Mouse (Mus musculus) heart, embryonic 16.5 days (tissue): ENCODE results near the gene Xpa. TPM values are rescaled to one million over a fixed set of nuclear protein-coding genes. Genes with fewer than 3 reads are reported as not detected.

Source experiments
- ATAC-seq: fragments of 200-750 bp; cut with Nextera tagmentation; replicated peaks from 2 replicates; pipeline ENCODE4 v1.8.0; 2017; ENCODE audit warnings: moderate number of reproducible peaks; ENCODE audit not compliant: insufficient read depth, low FRiP score; ENCODE audit errors: extremely low read depth
- H3K27ac ChIP-seq: fragments of 300-500 bp; sonication (generic); 2 replicates; pipeline ENCODE4 v1.5.1; 2014; ENCODE audit warnings: mild to moderate bottlenecking, low read length, control low read depth, moderate library complexity
- H3K27me3 ChIP-seq: fragments of 300-500 bp; sonication (generic); 2 replicates; pipeline ENCODE4 v1.6.1; 2014; ENCODE audit warnings: low read length, mixed read lengths; ENCODE audit not compliant: control insufficient read depth, insufficient read depth
- H3K36me3 ChIP-seq: fragments of 300-500 bp; sonication (generic); 2 replicates; pipeline ENCODE4 v1.6.1; 2014; ENCODE audit not compliant: control insufficient read depth, insufficient read depth
- H3K4me1 ChIP-seq: fragments of 300-500 bp; sonication (generic); 2 replicates; pipeline ENCODE4 v1.6.1; 2014; ENCODE audit warnings: low read length, mixed read lengths; ENCODE audit not compliant: control insufficient read depth, insufficient read depth
- H3K4me2 ChIP-seq: fragments of 300-500 bp; sonication (generic); 2 replicates; pipeline ENCODE4 v1.6.1; 2014; ENCODE audit warnings: low read depth, mild to moderate bottlenecking, control low read depth, low read length
- H3K4me3 ChIP-seq: fragments of 300-500 bp; sonication (generic); 2 replicates; pipeline ENCODE4 v1.5.1; 2014; ENCODE audit warnings: mild to moderate bottlenecking, control low read depth, low read length
- H3K9ac ChIP-seq: fragments of 300-500 bp; sonication (generic); 2 replicates; pipeline ENCODE4 v1.6.1; 2014; ENCODE audit warnings: low read length, control low read depth
- H3K9me3 ChIP-seq: fragments of 300-500 bp; sonication (generic); replicated peaks from 2 replicates; pipeline ENCODE4 v1.6.1; 2016; ENCODE audit warnings: low read length; ENCODE audit not compliant: control insufficient read depth
- WGBS: fragments of 180-500 bp; shearing (Covaris S2); extraction: QIAGEN DNeasy Blood & Tissue Kit; methylation state at CpG from one replicate; pipeline ENCODE4 v1.1.7; 2014; 5-methylcytosine and 5-hydroxymethylcytosine counted together
- polyA plus RNA-seq: library from polyadenylated mRNA; unstranded; fragments of >200 nt; fragmentation: Nextera tagmentation; extraction: Ambion mirVana; gene quantifications from 2 replicates; pipeline ENCODE4 v1.2.1, GENCODE M21; 2015

Xpa gene
- polyA plus RNA-seq: 14.5 and 15.2 TPM in 2 replicates

DNA sequence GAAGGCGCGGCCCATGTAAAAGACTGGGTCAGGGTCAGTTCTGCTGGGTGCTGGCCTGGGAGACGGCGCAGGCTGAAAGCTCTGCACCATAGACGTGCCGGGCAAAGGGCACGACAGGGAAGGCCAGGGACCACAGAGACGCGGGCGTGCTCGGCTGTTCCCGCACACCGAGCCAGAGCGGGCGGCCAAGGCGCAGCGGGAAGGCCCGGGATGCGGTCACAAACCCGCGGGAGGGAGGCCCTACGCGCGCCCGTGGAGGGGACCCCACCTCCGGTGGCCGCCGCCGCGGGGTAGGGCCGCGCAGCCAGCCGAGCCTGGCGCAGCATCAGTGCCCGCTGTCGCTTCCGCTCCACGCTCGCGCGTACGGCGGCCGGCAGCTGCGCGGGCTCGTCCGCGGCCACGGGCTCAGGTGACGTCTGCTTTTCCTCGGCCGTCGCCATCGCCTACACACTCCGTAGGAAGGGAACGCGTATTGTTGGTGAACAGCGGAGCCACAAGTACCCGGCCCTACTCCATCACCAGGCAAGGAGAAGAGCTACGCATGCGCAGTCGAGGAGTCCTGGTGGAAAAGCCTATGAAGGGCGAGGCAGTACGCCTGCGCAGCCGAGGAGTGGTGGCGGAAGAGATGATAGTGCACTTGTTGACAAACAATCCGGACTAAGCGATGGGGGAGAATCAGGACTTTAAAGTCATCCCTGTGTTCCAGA lies at the start of gene Xpa:
TSS of gene Xpa (minus strand) at position 531 of the 707 bp plus-strand sequence.
- Histone ChIP-seq H3K4me3 (peak within 1 kb of the TSS; percentile 73), H3K9ac (peak within 1 kb of the TSS; percentile 83), H3K27me3 (peaks cover 12% of the 10 kb centered on the region), H3K4me2 (peak within 1 kb of the TSS; percentile 66), H3K36me3 (no peaks in the 10 kb centered on the region), H3K9me3 (no peaks in the 10 kb centered on the region), H3K4me1 (peaks cover 7% of the 10 kb centered on the region), H3K27ac (peak within 1 kb of the TSS; percentile 62)
- WGBS: under 1% methylated on average over 69 of the region's 70 CpGs
- peak; percentile 97 for ATAC-seq

DNA sequence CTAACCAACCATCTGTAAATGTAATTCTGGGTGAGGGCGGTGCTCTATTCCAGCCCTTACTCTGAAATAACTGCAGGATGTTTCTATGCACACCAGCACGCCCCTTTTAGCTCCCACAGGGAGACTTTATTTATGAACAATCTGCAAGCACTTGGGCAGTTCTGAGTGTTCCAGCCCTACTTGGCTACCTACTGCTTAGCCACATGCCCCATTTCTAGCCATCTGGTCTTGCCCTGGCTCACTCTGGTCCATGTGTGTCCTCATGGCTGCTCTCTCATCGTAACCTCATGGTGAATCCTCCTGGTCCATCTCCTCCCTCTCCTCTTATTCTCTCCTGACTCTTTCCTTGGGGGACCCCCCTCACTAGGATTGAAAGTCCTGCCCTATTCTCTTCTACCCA lies 39.8 kb upstream of the Xpa start:
- no peak overlapping the region for H3K9ac ChIP-seq
- no peaks in the 10 kb centered on the region for H3K4me1 ChIP-seq
- H3K27ac ChIP-seq: no peak overlapping the region
- H3K4me2 ChIP-seq: no peak overlapping the region
- no peak overlapping the region for H3K4me3 ChIP-seq
- H3K36me3 ChIP-seq: no peaks in the 10 kb centered on the region
- ATAC-seq: no peak
- WGBS: 78% methylated on average over 3 of the region's 3 CpGs
- no peaks in the 10 kb centered on the region for H3K9me3 ChIP-seq
- H3K27me3 ChIP-seq: no peaks in the 10 kb centered on the region

DNA sequence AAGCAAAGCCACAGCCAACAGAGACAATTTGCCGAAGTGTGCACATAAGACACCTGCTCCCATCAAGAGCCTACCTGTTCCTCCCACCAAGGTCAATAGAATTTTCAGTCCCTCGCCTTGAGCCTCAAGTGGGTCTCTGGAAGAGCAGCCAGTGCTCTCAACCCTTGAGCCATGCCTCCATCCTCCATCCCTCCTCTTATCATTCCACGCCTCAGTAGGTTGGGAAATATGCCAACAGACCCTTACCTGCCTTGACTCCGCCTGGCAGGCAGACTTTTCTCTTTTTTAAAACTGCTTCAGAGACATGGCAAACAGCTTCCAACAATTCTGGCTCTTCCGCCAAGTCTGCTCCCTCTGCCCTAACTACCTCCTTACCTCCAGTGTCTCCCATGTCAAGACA lies 38.6 kb upstream of the Xpa start:
- Histone ChIP-seq H3K4me2 (no peak overlapping the region), H3K9me3 (no peaks in the 10 kb centered on the region), H3K9ac (no peak overlapping the region), H3K36me3 (no peaks in the 10 kb centered on the region), H3K27ac (no peak overlapping the region), H3K27me3 (no peaks in the 10 kb centered on the region), H3K4me3 (no peak overlapping the region), H3K4me1 (no peaks in the 10 kb centered on the region)
- ATAC-seq: no peak
- WGBS: 81% methylated on average over 5 of the region's 5 CpGs

DNA sequence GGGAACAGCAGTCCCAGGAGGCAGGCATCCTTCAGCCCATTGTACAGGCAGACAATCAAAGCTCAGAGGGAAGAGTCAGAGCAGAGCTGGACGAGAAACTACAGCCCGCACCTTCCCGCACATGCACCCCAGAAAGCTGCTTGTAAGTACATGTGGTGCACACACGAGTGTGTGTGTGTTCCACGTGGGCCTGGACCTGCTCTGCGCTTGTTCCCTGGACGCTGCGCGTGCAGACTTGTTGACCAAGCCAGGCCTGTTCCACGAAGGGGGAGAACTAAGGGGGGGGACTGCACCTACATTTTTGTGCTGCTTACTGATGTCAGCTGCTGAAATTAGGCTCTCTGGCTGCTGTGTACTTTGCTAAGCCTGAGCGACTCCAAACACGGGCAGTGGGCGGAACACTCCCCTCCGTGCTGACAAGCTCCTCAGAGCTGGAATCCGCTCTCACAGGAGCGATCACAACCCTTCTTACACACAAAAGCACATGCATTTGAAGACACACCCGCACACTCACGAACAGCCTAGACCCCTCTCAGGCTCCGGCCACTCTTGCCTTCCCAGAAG lies 30.9 kb upstream of the Xpa start:
- Histone ChIP-seq H3K4me1 (peaks cover 3% of the 10 kb centered on the region; the same call in 1 of the 2 replicates), H3K36me3 (no peaks in the 10 kb centered on the region), H3K9ac (no peak overlapping the region), H3K27me3 (no peaks in the 10 kb centered on the region), H3K9me3 (no peaks in the 10 kb centered on the region), H3K27ac (no peak overlapping the region), H3K4me2 (peak overlapping the region; percentile 52), H3K4me3 (no peak overlapping the region)
- WGBS: 46% methylated on average over 19 of the region's 19 CpGs
- ATAC-seq: peak; percentile 75; the same call in 1 of the 2 replicates

DNA sequence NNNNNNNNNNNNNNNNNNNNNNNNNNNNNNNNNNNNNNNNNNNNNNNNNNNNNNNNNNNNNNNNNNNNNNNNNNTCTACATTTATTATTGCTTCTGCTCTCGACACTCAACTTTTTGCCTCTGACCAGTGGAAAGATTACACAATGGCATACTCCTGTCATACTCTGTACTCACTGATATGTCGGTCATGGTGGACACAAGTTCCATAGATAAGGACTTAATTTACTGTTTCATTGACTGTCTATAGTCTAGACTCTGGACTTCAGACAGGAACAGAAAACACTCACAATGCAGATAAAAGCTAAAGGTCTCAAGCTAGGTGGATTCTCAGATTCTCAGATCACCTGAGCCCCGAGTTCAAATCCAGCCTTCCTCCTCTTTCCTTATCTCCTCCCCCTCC lies 25.0 kb upstream of the Xpa start:
- Histone ChIP-seq H3K27ac (no peak overlapping the region), H3K4me1 (no peaks in the 10 kb centered on the region), H3K4me3 (no peak overlapping the region), H3K9me3 (no peaks in the 10 kb centered on the region), H3K4me2 (no peak overlapping the region), H3K27me3 (no peaks in the 10 kb centered on the region), H3K36me3 (no peaks in the 10 kb centered on the region), H3K9ac (no peak overlapping the region)
- 76% methylated on average over 3 of the region's 3 CpGs for WGBS
- no peak for ATAC-seq

DNA sequence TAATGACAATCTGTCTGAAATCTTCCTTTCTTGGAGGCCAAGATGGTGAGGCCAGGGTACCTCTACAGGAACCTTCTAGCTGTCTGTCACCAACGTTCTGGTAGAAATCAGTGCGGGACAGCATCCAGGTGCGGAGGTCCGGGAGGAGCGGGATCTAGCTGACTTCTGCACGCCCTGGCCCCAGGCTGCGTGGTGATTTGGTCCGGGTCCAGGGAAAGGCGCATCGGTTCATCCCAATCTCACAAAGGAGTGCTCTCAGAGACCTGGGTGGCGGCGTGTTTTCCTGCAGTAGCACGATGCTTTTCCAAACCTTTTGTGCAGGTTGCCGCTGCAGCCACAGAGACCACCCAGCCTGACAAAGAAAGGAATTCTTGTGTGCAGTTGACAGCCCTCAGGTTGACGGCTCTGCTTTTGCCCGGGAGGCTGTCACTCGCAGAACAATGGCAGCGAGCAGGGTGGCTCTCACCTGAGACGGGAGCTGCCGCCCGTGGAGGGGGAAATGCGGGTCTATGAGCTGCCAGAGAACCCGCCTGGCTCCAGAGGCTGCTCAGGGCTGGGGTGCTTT lies 6.5 kb upstream of the Xpa start:
- peak overlapping the region; percentile 32 for H3K4me3 ChIP-seq
- H3K4me1 ChIP-seq: no peaks in the 10 kb centered on the region
- H3K27me3 ChIP-seq: peaks cover 23% of the 10 kb centered on the region
- peaks cover 3% of the 10 kb centered on the region for H3K9me3 ChIP-seq
- no peak for ATAC-seq
- no peak overlapping the region for H3K27ac ChIP-seq
- WGBS: 9% methylated on average over 23 of the region's 23 CpGs
- H3K4me2 ChIP-seq: peak overlapping the region; percentile 61
- H3K36me3 ChIP-seq: no peaks in the 10 kb centered on the region
- peak overlapping the region; percentile 59 for H3K9ac ChIP-seq

DNA sequence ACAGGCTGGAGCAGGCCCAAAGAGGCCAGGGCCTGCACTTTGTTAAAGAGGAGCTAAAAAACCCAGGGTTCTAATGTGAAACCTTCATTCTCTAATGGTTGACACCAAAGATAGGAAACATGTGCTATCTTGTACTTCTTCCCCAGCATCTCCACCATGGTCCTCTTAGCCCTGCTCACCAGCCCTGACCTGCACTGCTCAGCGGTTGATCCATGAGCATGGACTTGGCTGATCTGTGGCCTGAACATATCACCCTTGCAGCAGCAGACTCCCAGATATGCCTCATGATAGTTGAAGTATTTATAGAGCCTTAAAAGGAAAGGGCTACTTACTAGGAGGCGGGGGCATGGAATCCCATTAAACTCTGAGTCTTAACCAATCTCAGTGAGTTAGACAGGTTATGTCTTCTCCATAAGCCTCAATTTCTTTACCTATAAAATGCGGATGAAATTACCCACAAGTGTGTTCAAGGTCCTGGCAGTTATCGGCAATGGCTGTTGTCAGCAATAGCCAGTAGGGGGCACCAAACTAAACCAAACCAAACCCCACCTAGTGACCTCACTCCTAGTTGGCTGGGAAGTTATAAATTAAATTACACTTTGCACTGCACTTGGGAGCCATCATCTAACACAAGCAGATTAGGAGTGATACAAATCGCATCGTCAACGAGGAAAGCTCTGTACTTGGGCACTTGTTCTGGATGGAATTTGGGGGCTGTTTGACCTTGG lies 5.9 kb upstream of the Xpa start:
- peak overlapping the region; percentile 32 for H3K4me3 ChIP-seq
- H3K4me1 ChIP-seq: no peaks in the 10 kb centered on the region
- H3K27me3 ChIP-seq: peaks cover 23% of the 10 kb centered on the region
- H3K9ac ChIP-seq: peak overlapping the region; percentile 59
- WGBS: 5% methylated on average over 7 of the region's 7 CpGs
- ATAC-seq: no peak
- peak overlapping the region; percentile 61 for H3K4me2 ChIP-seq
- no peaks in the 10 kb centered on the region for H3K36me3 ChIP-seq
- H3K27ac ChIP-seq: no peak overlapping the region
- H3K9me3 ChIP-seq: no peaks in the 10 kb centered on the region; the same call in none of the 2 replicates

DNA sequence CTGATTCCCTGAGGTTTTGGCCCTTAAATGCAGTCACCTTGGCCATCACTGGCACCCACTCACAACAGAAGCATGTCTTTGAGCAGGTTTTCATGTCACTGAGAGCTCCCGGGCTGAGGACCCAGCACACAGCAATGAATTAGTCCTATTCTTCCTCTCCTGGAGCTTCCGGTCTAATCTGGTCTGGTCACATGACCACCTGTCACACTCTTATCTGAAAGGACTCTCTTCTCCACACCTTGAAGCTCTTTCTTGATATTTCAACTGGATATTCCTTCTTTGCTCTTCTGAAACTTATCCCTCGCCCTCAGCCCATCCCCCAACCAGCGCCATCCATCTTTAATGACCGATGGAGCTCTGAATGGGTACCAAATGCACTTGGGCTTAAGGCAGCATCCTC lies 2.0 kb upstream of the Xpa start:
- no peaks in the 10 kb centered on the region for H3K9me3 ChIP-seq
- peaks cover 7% of the 10 kb centered on the region for H3K4me1 ChIP-seq
- H3K27me3 ChIP-seq: peaks cover 21% of the 10 kb centered on the region
- H3K4me2 ChIP-seq: no peak overlapping the region
- no peak overlapping the region for H3K9ac ChIP-seq
- no peak overlapping the region for H3K4me3 ChIP-seq
- no peak overlapping the region for H3K27ac ChIP-seq
- no peak for ATAC-seq
- WGBS: 63% methylated on average over 5 of the region's 5 CpGs
- no peaks in the 10 kb centered on the region for H3K36me3 ChIP-seq
